Mouse (Mus musculus) layer of hippocampus, adult 9-10 months (tissue): ENCODE measurements around the gene Trim11.

Experiments used
- DNase-seq: peaks from one replicate; pipeline ENCODE4 v3.0.0; 2022; ENCODE audit warnings: low spot score

Gene Trim11

DNA sequence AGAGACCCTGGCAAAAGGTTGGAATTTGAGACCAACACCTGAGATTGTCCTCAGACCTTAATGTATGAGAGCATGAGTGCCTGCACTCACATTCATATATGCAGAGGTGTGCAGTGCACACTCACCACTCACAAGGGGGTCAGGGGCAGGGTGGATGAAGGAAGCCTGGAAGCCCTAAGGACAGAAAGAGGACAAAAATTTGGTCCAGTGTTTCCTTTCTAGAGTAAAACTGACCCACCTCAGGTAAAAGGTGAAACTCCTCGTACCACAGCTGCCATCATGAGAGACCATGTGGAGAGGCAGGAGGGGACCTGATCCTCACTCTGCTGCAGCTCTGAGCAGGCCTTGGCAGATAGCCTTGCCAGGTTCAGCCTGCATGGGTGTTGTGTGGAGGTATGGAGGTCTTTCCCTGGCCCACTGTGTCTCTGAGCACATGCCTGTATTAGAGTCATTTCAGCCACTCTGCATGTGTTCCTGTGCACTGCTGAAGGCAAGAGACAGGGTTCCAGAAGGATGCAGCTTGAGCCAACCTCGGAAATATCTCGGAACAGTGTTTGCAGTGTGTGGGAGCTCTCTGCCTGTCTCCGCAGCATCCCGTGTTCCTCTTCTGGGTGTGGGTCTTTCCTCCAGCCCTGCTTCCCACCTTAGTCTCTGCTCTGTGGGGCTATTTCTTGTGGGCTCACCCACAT, 20.5 kb upstream of the Trim11 start:
- DNase-seq: no peak

DNA sequence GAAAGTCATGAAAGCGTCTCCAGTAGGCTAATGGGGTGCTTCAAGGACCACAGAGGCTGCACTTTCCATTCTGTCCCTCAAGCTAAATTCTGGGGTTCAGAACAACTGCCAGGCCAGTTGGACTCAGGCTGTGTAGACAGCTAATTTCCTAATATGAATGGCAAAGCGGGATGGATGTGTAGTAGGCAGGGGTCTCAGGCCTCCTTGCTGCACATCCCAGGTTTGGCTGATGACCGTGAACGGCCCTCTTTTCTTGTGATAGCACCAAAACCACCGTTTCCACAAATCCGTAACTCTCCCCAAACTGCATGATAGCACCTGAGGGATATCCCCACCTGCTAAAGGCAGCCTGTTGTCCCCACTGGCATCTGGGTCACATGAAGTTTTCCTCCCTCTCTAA, 19.4 kb upstream of the Trim11 start:
- DNase-seq: no peak

DNA sequence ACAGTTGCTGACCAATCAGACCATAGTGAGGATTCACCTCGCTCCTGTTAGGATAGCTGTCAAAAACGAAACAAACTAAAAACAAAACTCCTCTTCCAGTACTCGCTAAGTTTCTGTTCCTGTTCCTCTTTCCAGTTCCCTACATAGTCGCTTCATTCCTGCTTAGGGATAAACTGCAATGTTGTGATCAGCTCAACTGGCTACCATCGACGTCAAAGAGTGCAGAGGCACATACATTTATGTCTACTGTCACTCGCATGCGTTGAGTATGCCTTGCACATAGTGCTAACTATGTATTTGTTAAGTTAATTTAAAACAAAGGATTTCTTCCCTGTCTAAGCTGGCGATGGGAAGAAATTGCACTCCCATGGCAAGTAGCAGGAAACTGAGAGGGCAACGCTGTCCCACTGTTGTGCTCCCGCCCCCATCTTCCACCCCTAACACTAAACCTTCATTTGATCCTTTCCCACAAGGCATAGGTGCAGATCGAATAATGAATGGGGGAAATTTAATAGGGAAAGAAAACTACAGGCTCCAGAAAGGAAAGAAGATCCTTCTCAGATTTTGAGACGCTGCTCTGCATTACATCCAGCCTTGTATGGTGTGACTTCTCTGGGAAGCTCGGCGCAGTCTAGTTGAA, 18.6 kb upstream of the Trim11 start:
- no peak for DNase-seq

DNA sequence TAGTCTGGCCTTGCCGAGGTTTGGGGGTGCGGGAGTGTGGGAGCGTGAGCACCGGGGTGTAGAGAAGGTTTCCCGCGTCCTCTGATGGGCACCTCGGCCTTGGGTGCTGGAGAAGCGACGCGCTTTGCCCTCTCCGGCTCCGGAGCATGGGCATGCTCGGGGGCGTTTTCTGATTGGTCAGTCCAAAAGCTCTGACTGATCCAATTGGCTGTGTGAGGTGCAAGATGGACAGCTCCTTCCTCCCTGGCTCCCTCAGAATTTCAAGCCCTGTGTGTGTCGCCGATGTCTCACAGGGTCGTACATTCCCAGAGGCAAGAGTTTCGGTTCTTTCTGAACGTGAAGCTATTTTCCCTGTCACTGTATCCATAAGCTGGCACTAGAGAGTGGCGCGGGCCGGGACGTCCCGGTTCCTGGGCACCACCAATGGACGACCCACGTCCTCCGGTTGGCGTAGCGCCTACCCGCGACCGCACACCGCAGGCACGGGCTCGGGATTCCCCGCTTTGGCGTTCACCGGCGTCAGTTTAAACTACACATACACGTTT, 17.9 kb upstream of the Trim11 start:
- DNase-seq: no peak

DNA sequence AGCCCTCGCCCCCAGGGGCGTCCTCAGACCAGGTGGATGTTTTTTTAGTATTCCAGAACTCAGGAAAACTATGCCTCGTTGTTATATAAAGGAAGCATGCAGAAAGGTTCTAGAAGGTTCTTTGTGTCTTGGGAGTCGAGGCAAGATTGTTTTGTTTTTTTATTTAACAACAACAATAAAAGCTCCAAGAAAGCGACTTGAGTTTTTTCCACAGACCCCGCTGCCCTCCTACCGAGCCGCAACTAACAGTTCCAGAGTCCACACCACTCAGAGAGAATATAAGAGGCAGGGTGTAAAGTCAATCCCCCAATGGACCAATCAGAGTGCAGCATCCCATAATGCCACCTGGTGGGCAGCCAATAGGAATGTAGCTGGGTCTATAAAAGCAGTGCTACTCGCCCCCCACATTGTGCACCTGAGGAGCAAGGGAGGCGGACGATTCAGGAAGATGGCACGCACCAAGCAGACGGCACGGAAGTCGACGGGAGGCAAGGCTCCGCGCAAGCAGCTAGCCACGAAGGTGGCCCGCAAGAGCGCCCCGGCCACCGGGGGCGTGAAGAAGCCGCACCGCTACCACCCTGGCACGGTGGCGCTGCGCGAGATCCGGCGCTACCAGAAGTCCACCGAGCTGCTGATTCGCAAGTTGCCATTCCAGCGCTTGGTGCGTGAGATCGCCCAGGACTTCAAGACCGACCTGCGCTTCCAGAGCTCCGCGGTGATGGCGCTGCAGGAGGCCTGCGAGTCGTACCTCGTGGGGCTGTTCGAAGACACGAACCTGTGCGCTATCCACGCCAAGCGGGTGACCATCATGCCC, 16.3 kb upstream of the Trim11 start:
- DNase-seq: no peak

DNA sequence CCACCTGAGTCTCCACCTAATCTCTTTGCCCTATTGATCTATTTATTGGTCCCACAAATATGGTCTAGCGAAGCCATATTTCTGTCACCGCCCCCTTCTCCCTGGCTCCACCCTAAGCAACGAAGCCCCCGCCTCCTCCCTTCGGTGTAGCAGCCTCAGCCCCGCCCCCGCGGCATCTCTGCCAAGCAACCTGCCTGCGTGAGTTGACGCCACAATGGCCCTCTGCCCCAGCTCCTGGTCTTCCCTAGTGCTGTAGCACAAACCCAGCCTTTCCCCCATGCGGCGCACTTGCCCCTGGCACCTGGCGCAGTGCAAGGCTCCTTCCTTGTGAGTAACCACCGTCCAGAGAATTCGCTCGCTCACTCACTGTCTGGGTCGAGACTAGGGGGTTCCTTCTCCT, 14.3 kb upstream of the Trim11 start:
- DNase-seq: no peak

DNA sequence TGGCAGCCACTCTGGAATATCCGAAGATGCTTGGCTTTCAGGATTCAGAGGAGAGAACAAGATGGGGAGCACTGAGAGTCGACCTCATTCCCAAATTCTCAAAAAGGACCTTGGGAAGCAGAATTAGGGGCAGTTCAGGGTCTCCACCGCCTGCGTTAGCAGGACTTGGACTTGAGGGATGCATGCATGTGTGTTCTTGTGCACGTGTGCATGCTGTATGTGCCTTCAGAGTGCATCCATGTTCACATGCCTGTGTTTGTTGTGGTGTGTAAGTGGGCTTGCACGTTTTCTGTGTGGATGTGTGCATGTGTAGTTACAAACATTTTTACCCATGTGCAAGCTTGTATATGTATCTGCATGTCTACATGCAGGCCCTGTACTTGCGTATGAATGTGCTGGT, 13.7 kb upstream of the Trim11 start:
- no peak for DNase-seq

DNA sequence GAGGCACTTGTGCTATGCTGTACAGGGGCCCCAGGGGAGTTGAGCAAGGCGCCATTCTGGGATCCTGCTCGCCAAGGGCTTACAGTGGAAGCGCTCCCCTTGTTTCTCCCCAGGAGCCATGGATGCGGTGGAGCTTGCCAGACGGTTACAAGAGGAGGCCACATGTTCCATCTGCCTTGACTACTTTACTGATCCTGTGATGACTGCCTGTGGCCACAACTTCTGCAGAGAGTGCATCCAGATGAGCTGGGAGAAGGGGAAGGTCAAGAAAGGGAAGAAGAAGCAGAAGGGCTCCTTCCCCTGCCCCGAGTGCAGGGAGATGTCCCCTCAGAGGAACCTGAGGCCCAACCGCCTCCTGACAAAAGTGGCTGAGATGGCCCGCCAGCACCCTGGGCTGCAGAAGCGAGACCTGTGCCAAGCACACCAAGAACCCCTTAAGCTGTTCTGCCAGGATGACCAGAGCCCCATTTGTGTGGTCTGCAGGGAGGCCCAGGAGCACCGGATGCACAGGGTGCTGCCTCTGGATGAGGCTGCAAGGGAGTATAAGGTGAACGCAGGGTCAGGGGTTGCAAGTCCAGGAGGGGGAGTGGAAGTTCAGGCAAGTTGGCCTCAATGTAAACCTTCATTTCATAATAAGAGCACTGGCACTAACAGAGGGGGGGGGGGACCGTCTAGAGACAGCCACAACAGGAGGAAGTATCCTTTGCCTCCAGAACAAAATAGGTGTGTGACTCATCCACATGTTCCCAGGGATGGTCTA, 12.7 kb upstream of the Trim11 start:
- DNase-seq: no peak

DNA sequence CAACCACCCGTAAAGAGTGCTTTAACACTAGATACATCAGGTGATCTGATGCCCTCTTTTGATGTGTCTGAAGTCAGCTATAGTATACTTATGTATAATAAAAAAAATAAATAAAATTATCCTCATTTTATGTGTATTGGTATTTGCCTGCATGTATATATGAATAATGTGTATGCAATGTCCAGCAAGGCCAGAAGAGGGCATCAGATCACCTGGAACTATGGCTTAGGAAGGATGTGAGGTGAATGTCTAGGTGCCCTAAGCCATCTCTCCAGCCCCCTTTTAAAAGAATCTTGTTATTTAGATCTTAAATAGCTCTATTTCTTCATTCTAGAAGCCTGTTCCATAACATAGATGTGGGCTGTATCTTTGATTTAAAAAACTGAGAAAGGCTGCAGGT, 10.5 kb upstream of the Trim11 start:
- no peak for DNase-seq

DNA sequence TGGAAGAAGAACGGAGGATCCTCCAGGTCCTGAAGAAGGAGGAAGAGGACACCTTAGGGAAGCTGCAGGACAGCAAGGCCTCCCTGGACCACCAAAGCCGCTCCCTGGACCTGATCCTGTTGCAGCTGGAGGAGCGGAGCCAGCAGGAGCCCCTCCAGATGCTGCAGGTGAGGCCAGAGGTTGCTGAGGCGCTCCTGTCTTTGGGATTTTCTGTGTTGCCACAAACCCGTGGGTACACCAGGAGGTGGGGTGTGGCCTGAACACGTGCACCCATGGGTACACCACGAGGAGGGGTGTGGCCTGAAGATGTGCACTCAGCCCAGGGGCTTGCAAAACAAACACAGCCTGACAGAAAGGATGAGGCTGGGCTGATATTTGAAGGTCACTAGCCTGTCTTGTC, 9.3 kb upstream of the Trim11 start:
- DNase-seq: no peak

DNA sequence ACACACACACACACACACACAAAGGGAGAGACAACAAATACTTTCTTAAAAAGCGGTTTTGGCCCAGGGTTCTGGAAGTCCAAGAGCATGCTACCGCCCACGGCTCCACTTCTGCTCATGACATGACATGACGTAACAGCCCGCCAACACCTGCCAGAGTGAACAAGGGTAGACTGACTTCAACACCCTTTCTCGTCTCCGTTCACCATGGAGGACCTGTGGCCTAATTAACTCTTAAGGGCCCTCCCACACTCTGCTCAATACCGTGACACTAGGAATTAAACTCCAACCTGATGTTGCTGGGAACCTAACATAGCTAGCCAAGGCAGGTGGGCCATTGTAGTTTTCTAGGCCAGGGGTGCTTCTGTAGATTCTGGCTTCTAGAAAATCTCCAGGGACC, 8.9 kb upstream of the Trim11 start:
- no peak for DNase-seq

DNA sequence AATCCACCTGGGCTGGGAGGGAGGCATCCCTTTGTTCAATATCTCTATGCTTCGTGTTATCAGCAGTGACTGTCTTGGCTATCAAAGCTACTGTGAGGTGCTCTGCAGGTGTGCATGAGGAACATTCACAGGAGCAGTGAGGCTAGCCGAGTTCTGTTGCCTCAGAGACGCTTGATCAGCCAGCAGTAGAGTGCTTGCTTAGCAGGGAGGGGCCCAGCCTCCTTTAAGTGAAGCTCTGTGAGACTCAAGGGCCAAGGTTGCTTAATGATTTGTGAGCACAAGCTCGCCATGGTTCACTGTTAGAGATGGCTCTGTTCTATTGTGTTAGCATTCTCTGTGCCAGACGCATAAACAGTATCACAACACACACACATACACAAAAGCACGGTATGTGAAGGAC, 8.2 kb upstream of the Trim11 start:
- DNase-seq: no peak

DNA sequence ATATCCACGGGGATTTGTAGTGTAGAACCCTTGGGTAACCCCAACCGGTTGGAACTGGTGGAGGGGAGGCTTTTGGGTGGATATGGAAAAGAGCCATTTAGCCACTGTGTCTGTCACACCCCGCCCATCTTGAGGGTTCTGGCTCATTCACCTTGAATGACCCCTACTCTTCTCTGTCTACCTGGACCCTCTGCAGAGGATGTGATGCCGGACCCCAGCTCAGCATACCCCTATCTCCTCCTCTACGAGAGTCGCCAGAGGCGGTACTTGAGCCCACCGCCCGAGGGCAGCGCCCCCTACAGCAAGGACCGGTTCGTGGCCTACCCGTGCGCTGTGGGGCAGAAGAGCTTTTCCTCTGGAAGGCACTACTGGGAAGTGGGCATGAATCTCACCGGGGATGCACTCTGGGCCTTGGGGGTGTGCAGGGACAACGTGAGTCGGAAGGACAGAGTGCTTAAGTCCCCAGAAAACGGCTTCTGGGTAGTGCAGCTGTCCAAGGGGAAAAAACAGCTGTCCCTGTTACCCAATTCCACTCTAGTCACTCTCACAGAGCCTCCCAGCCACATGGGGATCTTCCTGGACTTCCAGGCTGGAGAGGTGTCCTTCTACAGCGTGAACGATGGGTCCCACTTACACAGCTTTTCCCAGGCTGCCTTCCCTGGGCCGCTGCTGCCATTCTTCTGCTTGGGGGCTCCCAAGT, 6.9 kb upstream of the Trim11 start:
- DNase-seq: no peak

DNA sequence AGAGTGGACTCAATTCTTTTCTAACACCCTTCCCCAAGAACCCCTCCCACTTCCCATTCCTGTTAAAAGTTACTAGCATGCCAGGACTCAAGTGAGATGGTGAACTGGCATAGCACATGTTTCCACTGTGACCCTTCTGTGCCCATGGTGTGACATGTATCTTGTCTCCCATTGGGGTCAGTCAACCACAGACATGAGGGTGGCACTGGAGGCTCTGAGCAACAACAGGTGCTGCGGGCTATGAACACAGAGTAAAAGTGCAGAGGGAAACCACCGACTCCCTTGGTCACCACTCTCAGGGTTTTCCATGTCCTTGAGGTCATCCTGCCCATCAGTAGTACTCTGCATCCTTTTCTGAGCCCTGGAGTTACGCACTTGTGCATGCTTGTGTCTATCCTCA, 6.1 kb upstream of the Trim11 start:
- DNase-seq: no peak

DNA sequence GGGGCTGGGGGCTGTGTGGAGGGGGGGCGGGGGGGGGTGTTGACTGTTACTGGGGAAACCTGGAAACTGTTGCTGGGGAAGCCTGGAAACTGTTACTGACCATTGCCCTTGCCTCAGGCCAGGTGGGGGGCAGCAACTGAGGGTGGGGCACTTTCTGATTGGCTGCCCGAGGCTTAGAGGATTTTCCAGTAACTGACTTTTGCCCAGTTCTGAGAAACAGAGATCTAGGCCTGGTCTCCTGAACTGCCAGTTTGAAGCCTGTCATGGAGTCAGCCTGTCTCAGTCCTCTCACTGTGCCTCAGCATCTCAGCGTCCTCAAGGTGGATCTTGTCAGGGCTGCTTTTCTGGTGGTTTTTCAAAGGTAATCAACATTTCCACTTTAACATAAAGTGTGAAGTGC, 3.5 kb upstream of the Trim11 start:
- no peak for DNase-seq

DNA sequence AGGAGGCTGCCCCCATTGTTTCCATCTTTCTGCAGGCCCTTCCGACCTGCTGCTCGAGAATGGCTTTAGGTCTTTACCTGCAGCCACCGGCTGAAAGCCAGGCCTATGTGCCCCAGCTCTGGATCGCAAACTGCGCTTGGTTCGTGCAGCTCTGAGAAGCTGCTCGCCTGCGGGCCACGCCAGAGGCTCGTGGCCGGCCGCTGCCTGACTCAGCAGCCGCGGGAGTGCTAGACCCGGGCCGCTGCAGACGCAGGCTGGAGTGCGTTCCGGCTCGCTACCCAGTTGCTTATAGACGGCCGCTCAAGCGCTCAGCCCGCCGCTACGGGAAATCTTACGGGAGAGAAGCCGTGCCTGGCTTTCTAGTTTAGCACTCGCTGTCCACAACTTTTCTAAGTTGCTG, 743 bp upstream of the Trim11 start:
- DNase-seq: no peak

DNA sequence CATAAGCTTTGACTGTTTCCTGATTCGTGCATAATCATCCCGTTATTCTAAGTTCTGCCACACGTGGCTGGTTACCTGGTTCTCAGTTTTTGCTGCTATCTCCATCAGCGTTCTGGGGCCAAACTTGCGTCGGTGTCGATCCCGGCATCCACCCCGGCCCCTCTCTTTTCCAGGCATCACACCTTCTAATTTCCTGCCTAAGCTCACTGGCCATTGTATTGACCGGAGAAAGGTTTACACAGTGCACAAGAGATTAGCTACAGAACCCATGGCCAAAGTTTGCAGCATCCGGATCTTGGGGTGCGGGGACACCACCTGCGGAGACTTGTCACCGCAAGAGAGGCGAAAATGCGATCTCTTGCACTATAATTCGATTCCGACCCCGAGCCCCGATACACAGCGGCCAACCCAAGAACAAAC, 276 bp upstream of the Trim11 start:
- no peak for DNase-seq

DNA sequence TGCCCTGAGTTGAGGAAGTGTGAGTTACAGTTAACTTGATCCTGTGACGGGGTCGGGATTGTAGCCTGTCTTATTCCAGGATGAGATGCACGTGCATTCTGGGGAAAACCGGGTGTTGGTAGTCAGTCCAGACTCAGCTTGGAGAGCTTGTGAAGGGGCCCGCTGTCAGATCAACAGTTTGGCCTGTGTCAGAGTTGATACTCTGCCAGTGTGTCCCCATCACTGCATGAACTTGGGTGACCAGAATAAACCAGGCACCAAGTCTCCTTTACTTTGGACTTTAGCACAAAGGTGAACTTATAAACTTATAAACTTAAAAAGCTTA, 775 bp downstream of the Trim11 start:
- DNase-seq: no peak

DNA sequence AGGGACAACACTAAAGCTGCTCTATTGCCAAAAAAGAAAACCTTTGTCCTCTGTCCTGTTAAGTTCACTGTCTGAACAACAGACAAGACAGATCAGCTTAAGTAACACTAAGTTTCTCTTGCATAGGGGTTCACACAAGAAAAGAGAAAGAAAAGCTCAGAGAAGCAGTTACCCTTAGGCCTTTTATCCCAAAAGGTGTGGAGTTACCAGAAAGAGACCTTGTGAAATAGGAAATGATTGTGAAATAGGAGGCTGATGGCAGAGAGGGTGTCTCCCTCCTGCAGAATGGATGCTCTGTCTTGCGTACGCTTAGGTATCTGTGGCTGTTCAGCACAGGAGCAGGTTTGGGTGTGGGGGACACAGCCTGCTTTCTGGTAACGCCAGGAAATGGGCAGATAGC, 1.3 kb downstream of the Trim11 start:
- DNase-seq: no peak

DNA sequence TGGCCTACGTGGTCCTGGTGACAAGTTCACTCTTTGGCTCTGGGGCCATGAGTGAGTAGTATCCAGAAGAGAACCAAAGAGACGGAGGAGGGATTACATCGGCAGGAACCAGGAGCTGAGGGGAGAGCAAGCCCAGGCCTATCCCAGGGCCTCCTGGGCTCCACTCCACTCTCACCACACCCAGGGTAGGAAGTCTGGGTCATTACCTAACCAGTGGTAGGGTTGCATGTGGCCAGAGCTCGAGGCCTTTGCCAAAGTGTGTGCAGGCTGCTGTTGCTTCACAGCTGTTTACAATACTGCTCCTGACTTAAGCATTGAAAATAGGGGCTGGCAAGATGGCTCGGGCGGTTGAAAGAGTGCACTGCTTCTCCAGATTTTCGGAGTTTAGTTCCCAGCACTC, 1.8 kb downstream of the Trim11 start:
- DNase-seq: no peak

DNA sequence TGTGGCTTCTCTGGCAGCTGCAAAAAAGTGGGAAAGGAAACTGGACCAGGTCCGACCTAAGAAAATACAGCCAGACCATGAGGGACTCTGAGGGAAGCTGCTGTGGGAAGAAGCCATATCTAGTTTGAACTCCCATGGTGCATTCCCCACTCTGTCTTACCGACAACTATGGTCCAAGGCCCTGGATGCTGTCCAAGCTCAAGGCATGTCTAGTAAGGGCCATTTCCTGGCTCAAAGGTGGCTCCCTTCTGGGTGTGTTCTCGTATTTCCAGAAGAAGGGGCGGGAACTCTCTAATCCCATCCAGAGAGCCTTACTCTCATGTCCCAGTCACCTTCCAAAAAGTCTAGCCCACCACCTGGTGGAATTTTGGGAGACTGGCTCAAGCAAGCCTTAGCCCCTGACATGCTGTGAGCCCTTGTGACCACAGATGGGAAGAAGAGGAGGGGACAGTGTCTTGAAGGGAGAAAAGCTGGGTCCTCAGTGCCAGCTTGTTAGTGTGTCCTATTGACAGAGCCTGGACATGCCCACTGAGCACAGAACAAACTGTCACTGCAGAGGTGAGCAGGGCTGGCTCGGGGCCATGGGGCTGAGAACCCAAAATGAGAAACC, 2.6 kb downstream of the Trim11 start:
- no peak for DNase-seq
